Mouse (Mus musculus) forebrain, embryonic 11.5 days (tissue): ENCODE data around the gene Thbs4. TPM values are rescaled to one million over a fixed set of nuclear protein-coding genes. Genes with fewer than 3 reads are reported as not detected.
A peak's percentile ranks its signal among the peaks of the same experiment; 100 is the strongest.

Experiments used
- ATAC-seq: fragments of 200-750 bp; cut with Nextera tagmentation; replicated peaks from 2 replicates; pipeline ENCODE4 v1.8.0; 2017; ENCODE audit warnings: moderate TSS enrichment; ENCODE audit not compliant: low FRiP score
- DNase-seq: peaks from one replicate; pipeline ENCODE4 v3.0.0-alpha.2; 2017; ENCODE audit warnings: low spot score
- H3K27ac ChIP-seq: fragments of 300-500 bp; sonication (generic); 2 replicates; pipeline ENCODE4 v1.5.1; 2014; ENCODE audit warnings: low read depth, low read length
- H3K27me3 ChIP-seq: fragments of 300-500 bp; sonication (generic); 2 replicates; pipeline ENCODE4 v1.6.1; 2014; ENCODE audit warnings: mild to moderate bottlenecking, low read length, mixed read lengths; ENCODE audit not compliant: control insufficient read depth, insufficient read depth
- H3K36me3 ChIP-seq: fragments of 300-500 bp; sonication (generic); 2 replicates; pipeline ENCODE4 v1.6.1; 2014; ENCODE audit warnings: mild to moderate bottlenecking, low read length, moderate library complexity, mixed read lengths; ENCODE audit not compliant: control insufficient read depth, insufficient read depth
- H3K4me1 ChIP-seq: fragments of 300-500 bp; sonication (generic); replicated peaks from 2 replicates; pipeline ENCODE4 v1.6.1; 2014; ENCODE audit warnings: low read length, mixed read lengths; ENCODE audit not compliant: control insufficient read depth, insufficient read depth
- H3K4me2 ChIP-seq: fragments of 300-500 bp; sonication (generic); 2 replicates; pipeline ENCODE4 v1.6.1; 2014; ENCODE audit warnings: low read depth, mild to moderate bottlenecking, low read length, moderate library complexity, mixed read lengths; ENCODE audit not compliant: severe bottlenecking
- H3K4me3 ChIP-seq: fragments of 300-500 bp; sonication (generic); 2 replicates; pipeline ENCODE4 v1.5.1; 2014; ENCODE audit warnings: low read depth, low read length
- H3K9ac ChIP-seq: fragments of 300-500 bp; sonication (generic); 2 replicates; pipeline ENCODE4 v1.6.1; 2014; ENCODE audit warnings: low read length
- H3K9me3 ChIP-seq: fragments of 300-500 bp; sonication (generic); 2 replicates; pipeline ENCODE4 v1.6.1; 2016; ENCODE audit warnings: low read length, mixed read lengths; ENCODE audit not compliant: control insufficient read depth
- WGBS: fragments of 180-500 bp; shearing (Covaris S2); extraction: QIAGEN DNeasy Blood & Tissue Kit; methylation state at CpG from one replicate; pipeline ENCODE4 v1.1.7; 2014; 5-methylcytosine and 5-hydroxymethylcytosine counted together
- polyA plus RNA-seq: library from polyadenylated mRNA; unstranded; fragments of >200 nt; fragmentation: Nextera tagmentation; extraction: Ambion mirVana; gene quantifications from 2 replicates; pipeline ENCODE4 v1.2.1, GENCODE M21; 2014

Gene Thbs4
- polyA plus RNA-seq, 1 experiment from 2014 or later, result 1.8 TPM

DNA sequence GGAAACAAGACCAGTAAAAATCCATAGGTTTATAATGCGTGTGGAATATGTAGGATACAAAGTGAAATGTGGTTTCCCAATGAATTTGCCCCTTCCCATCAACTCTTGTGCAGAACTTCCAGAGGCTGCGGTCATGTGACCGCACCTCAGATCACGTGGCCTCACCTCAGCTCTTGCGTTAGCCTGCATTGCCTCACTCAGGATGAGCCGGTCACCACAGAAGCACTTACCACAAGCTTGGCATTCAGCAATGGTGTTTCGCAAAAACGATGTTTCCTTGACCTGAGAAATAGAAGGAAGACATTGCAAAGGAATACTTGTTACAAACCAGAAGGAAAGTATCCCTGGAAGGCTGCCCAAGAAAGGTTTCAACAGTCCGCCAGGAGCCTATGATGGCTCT is 19.7 kb downstream of the Thbs4 start:
- Histone ChIP-seq H3K4me2 (no peak overlapping the region), H3K9ac (no peak overlapping the region), H3K4me1 (no peaks in the 10 kb centered on the region), H3K9me3 (no peaks in the 10 kb centered on the region), H3K36me3 (no peaks in the 10 kb centered on the region), H3K27ac (no peak overlapping the region), H3K4me3 (no peak overlapping the region), H3K27me3 (no peaks in the 10 kb centered on the region)
- DNase-seq, result no peak
- WGBS, result 92% methylated on average over 9 of the region's 9 CpGs
- ATAC-seq, result no peak

DNA sequence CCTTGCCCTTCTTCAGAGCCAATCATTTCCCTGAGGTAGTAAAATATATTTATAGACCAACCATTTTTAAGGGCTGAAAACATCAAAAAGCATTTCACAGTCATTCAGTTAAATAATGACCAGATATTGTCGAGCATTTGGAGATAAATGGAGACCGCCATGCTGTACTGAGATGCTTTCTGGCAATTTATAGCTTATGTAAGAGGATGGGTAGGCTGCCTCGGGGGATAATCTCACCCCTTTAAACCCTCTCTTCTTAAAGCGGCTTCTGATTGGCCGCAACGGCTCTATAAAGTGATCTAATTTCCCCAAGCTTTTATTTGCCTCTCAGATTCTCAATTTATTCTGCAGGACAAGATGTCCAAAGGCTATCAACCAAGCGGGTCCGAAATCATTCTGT is 22.1 kb downstream of the Thbs4 start:
- H3K9ac ChIP-seq, result no peak overlapping the region
- WGBS, result 89% methylated on average over 8 of the region's 8 CpGs
- H3K4me2 ChIP-seq, result no peak overlapping the region
- DNase-seq (no peak), ATAC-seq (no peak)
- no peak overlapping the region for H3K27ac ChIP-seq
- H3K9me3 ChIP-seq, result no peaks in the 10 kb centered on the region
- no peak overlapping the region for H3K4me3 ChIP-seq
- no peaks in the 10 kb centered on the region for H3K36me3 ChIP-seq
- H3K27me3 ChIP-seq, result no peaks in the 10 kb centered on the region
- H3K4me1 ChIP-seq, result no peaks in the 10 kb centered on the region

DNA sequence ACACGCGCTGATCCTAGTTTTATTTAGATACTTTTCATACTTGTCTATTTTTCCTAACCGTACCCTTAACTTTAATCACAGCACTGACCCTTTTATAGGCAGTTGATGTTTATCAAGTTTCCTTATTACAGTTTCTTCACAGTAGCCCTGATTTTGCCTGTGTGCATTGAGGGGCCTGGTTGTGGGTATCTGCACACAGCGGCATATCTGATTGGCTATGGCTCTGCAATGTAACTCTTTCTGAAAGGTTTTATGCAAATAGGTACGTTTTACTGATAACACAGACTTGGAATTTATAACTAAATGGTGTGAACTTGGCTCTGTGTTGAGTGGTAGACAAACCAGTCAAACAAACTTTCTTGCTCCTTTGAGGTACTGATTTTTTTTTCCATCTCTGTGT is 23.1 kb downstream of the Thbs4 start:
- no peak overlapping the region for H3K4me3 ChIP-seq
- H3K27ac ChIP-seq, result no peak overlapping the region
- ATAC-seq, result no peak
- no peak for DNase-seq
- 89% methylated on average over 5 of the region's 5 CpGs for WGBS
- no peak overlapping the region for H3K9ac ChIP-seq
- no peaks in the 10 kb centered on the region for H3K4me1 ChIP-seq
- H3K9me3 ChIP-seq, result no peaks in the 10 kb centered on the region
- H3K36me3 ChIP-seq, result no peaks in the 10 kb centered on the region
- no peak overlapping the region for H3K4me2 ChIP-seq
- H3K27me3 ChIP-seq, result no peaks in the 10 kb centered on the region

DNA sequence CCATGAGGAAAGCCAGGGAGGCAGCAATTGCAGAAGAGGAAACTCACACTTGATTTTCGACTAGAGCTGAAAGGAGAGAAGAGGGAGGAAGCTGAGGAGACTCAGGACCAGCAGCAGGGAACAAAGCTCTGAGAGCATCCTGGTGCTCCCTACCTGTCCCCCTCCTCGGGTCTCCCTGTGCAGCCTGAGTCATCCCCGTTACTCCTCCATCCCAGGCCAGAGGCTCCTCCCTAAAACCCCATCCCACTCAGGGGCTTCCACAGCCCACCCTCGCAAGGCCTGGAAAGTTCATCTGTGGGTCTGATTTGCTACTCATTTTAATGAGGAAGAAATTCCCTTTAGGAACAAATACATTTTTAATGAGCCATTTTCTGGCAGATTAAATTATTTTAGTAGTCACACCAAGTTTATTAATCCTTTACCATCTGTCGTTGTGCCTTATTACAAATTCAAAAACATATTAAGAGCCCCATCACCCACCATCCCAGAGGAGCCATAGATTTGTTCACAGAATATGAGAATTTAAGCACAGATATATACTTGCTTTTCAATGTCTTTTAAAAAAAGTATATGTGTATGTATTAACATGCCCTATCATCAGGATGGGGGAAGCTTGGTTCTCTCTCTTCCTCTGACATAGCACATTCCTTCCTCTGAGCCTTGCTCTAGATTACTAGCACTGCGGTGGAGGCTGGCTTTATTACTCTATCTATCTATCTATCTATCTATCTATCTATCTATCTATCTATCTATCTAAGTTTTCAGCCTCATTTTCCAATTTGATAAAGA is 29.0 kb downstream of the Thbs4 start:
- Histone ChIP-seq H3K4me3 (no peak overlapping the region), H3K4me2 (no peak overlapping the region), H3K36me3 (no peaks in the 10 kb centered on the region), H3K4me1 (no peaks in the 10 kb centered on the region), H3K27ac (no peak overlapping the region), H3K9me3 (no peaks in the 10 kb centered on the region), H3K27me3 (no peaks in the 10 kb centered on the region), H3K9ac (no peak overlapping the region)
- ATAC-seq, result no peak
- 85% methylated on average over 6 of the region's 6 CpGs for WGBS
- no peak for DNase-seq

DNA sequence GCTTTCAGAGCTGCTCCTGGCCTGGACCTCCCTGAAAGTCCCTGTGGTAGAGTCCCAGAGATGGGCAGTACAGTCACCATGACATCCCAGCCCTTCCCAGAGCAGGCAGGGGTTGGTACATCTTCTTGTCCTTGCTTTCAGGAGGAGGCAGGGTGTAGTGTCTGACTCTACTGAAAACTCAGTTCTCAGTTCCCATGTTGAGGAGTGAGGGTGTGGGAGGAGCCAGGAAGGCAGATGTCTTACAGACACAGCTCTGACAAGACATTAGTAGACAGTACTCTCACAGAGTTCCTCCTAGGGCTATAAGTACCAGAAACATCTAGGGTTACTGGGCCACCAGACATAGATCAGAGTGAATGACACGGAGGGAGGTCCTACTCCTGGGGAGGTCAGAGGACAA is 32.3 kb downstream of the Thbs4 start:
- no peak overlapping the region for H3K4me2 ChIP-seq
- no peak overlapping the region for H3K27ac ChIP-seq
- no peaks in the 10 kb centered on the region for H3K27me3 ChIP-seq
- no peak overlapping the region for H3K4me3 ChIP-seq
- DNase-seq, result no peak
- no peaks in the 10 kb centered on the region for H3K9me3 ChIP-seq
- no peaks in the 10 kb centered on the region for H3K4me1 ChIP-seq
- no peak overlapping the region for H3K9ac ChIP-seq
- no peaks in the 10 kb centered on the region for H3K36me3 ChIP-seq
- 68% methylated on average over 1 of the region's 1 CpGs for WGBS
- no peak for ATAC-seq

DNA sequence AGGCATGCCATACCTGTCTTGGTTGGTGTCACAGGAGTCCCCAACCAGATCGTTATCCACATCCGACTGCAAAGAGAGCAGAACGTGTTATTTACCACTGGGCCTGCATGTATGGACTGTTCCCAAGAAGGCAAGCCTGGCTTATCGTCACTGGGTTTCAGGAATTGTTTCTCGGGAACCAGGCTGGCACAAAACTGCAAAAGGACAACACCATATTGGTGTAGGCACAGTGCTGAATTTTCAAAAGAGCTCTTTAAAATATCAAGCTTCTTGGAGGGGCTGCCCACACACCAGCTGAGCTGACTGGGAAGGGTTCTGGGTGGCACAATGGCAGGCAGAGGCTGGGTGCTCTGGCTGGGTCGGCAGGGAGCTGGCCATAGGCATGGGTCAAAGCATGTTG is 34.1 kb downstream of the Thbs4 start:
- Histone ChIP-seq H3K4me3 (no peak overlapping the region), H3K36me3 (no peaks in the 10 kb centered on the region), H3K4me1 (no peaks in the 10 kb centered on the region), H3K4me2 (no peak overlapping the region), H3K27ac (no peak overlapping the region), H3K9me3 (no peaks in the 10 kb centered on the region), H3K9ac (no peak overlapping the region), H3K27me3 (no peaks in the 10 kb centered on the region)
- ATAC-seq (no peak), DNase-seq (peak; percentile 17)
- 90% methylated on average over 6 of the region's 6 CpGs for WGBS

DNA sequence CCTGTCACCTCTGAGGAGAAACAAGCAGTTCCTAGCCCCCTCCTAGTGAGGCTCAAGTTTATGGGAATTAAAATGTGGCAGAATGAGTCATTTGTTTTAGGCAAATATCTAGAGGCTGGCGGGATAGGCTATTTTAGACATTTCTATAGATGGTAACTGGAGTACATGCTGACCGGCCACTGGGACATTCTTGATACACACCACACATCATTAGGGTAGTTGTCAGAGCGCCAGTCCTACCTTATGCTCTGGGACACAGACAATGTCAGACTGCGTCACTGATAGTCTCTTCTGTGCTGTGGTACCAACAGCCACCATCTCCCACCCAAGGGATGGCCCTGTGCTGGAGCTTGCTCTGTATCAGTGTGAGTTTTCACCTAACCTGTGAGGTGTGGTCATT is 35.5 kb downstream of the Thbs4 start:
- Histone ChIP-seq H3K9me3 (no peaks in the 10 kb centered on the region), H3K36me3 (no peaks in the 10 kb centered on the region), H3K4me1 (no peaks in the 10 kb centered on the region), H3K27ac (no peak overlapping the region), H3K4me2 (no peak overlapping the region), H3K27me3 (no peaks in the 10 kb centered on the region), H3K9ac (no peak overlapping the region), H3K4me3 (no peak overlapping the region)
- DNase-seq (no peak), ATAC-seq (no peak)
- 93% methylated on average over 4 of the region's 4 CpGs for WGBS

DNA sequence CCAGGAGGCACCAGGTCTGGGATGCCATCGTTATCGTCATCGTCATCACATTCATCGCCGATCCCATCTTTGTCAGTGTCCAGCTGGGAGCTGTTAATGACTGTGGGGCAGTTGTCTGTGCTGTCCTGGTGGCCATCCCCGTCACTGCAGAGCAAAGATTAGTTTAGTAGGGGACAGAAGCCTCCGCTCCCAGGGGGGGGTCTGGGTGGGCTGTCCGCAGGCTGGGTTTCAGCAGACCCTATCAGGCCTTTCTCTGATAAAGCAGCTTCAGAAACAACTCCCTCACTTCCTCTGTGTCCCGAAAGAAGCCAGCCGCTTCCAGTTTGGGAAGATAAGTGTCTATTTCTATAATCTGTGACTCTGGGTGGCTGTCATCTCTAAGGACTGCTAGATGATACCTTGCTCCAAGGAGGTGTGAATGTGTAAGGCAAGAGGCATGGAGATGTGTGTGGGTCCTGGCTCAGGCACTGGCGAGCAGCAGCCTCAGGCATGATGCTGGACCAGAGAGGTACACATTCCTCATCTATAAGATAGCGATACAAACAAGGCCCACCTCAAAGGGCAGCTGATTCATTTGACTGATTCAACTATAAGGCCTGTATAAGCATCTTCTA is 36.5 kb downstream of the Thbs4 start:
- Histone ChIP-seq H3K9me3 (no peaks in the 10 kb centered on the region), H3K4me2 (no peak overlapping the region), H3K36me3 (no peaks in the 10 kb centered on the region), H3K27ac (no peak overlapping the region), H3K4me1 (no peaks in the 10 kb centered on the region), H3K4me3 (no peak overlapping the region), H3K9ac (no peak overlapping the region), H3K27me3 (no peaks in the 10 kb centered on the region)
- WGBS, result 84% methylated on average over 12 of the region's 12 CpGs
- DNase-seq, result no peak
- ATAC-seq, result no peak

DNA sequence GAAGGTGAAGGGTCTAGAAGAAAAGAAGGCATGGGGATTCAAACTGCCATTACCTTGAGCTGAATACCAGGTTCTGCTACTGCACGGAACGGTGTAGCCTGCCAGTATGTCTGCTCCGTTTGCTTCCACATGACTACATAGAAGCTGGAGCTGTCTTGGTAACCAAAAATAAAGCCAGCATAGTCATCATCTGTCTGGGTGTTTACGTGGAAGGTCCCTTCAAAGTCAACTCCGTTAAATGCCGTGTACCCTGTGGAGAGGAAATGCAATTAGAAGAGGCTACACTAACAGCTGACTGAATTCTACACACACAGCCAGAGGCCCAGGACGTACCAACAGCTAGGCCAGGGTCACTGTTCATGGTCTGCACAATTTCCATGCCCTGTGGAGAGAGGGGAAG is 39.6 kb downstream of the Thbs4 start:
- Histone ChIP-seq H3K36me3 (no peaks in the 10 kb centered on the region), H3K4me2 (no peak overlapping the region), H3K27me3 (no peaks in the 10 kb centered on the region), H3K4me1 (peaks cover 3% of the 10 kb centered on the region; the same call in 1 of the 2 replicates), H3K27ac (no peak overlapping the region), H3K9ac (no peak overlapping the region), H3K9me3 (no peaks in the 10 kb centered on the region), H3K4me3 (no peak overlapping the region)
- no peak for ATAC-seq
- DNase-seq, result no peak
- WGBS, result 72% methylated on average over 7 of the region's 7 CpGs
